Mouse (Mus musculus) hindbrain, embryonic 11.5 days (tissue): ENCODE measurements around the gene Olfr535. TPM values are rescaled to one million over a fixed set of nuclear protein-coding genes. Genes with fewer than 3 reads are reported as not detected.
"Not testable (repeated sequence)": the region's sequence is repeated elsewhere in the genome, so short reads cannot be mapped to it uniquely, and the experiment has no call there.

Experiments used
- ATAC-seq: fragments of 200-750 bp; cut with Nextera tagmentation; 2 replicates; pipeline ENCODE4 v1.8.0; 2017; ENCODE audit warnings: mild to moderate bottlenecking, moderate TSS enrichment, moderate library complexity; ENCODE audit not compliant: low FRiP score
- DNase-seq: peaks from one replicate; pipeline ENCODE4 v3.0.0-alpha.2; 2015; ENCODE audit warnings: low spot score
- H3K27ac ChIP-seq: fragments of 300-500 bp; sonication (generic); 2 replicates; pipeline ENCODE4 v1.5.1; 2014; ENCODE audit warnings: mild to moderate bottlenecking, low read depth, low read length
- H3K27me3 ChIP-seq: fragments of 300-500 bp; sonication (generic); 2 replicates; pipeline ENCODE4 v1.6.1; 2014; ENCODE audit warnings: mild to moderate bottlenecking, low read length, moderate library complexity, mixed read lengths; ENCODE audit not compliant: control insufficient read depth, insufficient read depth
- H3K36me3 ChIP-seq: fragments of 300-500 bp; sonication (generic); 2 replicates; pipeline ENCODE4 v1.6.1; 2014; ENCODE audit warnings: mild to moderate bottlenecking, low read length, moderate library complexity, mixed read lengths; ENCODE audit not compliant: control insufficient read depth, insufficient read depth
- H3K4me1 ChIP-seq: fragments of 300-500 bp; sonication (generic); replicated peaks from 2 replicates; pipeline ENCODE4 v1.6.1; 2014; ENCODE audit warnings: low read length, mixed read lengths; ENCODE audit not compliant: control insufficient read depth, insufficient read depth
- H3K4me2 ChIP-seq: fragments of 300-500 bp; sonication (generic); replicated peaks from 2 replicates; pipeline ENCODE4 v1.6.1; 2014; ENCODE audit warnings: mild to moderate bottlenecking, low read depth, low read length
- H3K4me3 ChIP-seq: fragments of 300-500 bp; sonication (generic); 2 replicates; pipeline ENCODE4 v1.5.1; 2014; ENCODE audit warnings: low read depth, low read length
- H3K9ac ChIP-seq: fragments of 300-500 bp; sonication (generic); 2 replicates; pipeline ENCODE4 v1.6.1; 2014; ENCODE audit warnings: low read depth, low read length
- H3K9me3 ChIP-seq: fragments of 300-500 bp; sonication (generic); 2 replicates; pipeline ENCODE4 v1.6.1; 2016; ENCODE audit warnings: low read length; ENCODE audit not compliant: control insufficient read depth
- WGBS: fragments of 180-500 bp; shearing (Covaris S2); extraction: QIAGEN DNeasy Blood & Tissue Kit; methylation state at CpG from one replicate; pipeline ENCODE4 v1.1.7; 2014; 5-methylcytosine and 5-hydroxymethylcytosine counted together
- polyA plus RNA-seq: library from polyadenylated mRNA; unstranded; fragments of >200 nt; fragmentation: Nextera tagmentation; extraction: Ambion mirVana; gene quantifications from 2 replicates; pipeline ENCODE4 v1.2.1, GENCODE M21; 2014

Olfr535 gene
- not detected in 2 replicates for polyA plus RNA-seq

DNA sequence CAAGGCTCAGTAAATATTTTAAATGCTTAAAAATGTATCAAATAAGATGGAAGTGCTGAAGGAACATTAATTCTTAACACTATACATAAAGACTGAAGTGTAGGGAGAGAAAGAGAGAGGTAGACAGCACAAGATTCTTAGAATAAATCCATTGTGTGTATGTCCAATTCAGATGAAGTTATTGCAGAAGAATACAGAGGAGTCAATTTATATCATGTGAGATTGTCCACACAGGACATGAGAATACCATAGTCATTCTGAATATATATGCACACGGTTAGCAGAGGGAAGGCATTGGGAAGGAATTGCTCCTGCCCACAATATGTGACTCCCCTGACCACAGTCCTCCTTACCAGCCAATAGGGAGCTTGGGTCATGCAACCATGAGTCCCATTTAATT, at the start of gene Olfr535:
TSS of gene Olfr535 (plus strand) at position 301 of the 400 bp plus-strand sequence.
- Histone ChIP-seq H3K27ac (no peak within 1 kb of the TSS), H3K9me3 (no peaks in the 10 kb centered on the region), H3K4me1 (no peaks in the 10 kb centered on the region), H3K4me2 (no peak within 1 kb of the TSS), H3K36me3 (no peaks in the 10 kb centered on the region), H3K27me3 (no peaks in the 10 kb centered on the region), H3K4me3 (no peak within 1 kb of the TSS), H3K9ac (no peak within 1 kb of the TSS)
- no peak for ATAC-seq
- DNase-seq, result no peak
- WGBS, result 81% methylated on average over 1 of the region's 1 CpGs

DNA sequence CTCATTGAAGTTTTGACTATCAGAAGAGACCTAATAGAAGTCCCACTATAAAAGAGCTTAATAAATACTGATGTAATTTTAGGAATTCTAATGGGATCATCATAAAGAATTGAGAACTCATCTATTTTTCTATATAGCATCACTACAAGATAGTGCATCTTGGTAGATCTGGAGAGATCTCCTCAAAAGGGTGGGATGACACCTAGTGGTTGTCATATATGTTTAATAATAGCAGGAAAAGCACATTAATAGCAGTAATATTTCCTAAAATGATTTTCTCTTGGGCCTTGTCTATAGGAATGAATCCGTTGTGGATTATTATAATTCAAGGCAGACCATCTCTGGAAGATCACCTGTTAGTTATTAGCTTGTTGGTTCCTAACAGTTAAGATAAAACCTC, 40.9 kb upstream of the Olfr535 start:
- Histone ChIP-seq H3K4me1 (no peaks in the 10 kb centered on the region), H3K4me3 (no peak overlapping the region), H3K9ac (no peak overlapping the region), H3K27ac (no peak overlapping the region), H3K36me3 (no peaks in the 10 kb centered on the region), H3K4me2 (no peak overlapping the region), H3K27me3 (no peaks in the 10 kb centered on the region), H3K9me3 (no peaks in the 10 kb centered on the region)
- DNase-seq (no peak), ATAC-seq (no peak)
- 83% methylated on average over 1 of the region's 1 CpGs for WGBS

DNA sequence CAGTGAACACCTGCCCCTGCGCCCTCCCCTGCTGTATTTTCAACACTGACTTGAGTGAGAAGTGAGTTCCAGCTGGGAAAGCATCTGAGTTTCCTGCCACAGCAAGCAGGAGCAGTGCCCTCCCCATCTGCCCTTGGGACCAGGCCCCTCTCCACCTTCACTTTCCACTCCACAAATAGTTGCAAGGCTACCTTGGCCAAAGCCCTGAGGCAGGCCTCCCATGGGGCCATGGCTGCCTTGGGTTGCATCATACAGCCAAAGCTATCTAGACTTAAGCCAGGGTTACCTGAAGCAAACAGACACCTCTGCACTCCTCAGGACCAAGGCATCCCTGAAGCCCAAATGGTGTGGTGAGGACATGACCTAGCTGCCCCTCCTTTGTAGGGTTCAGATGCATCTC, 20.9 kb upstream of the Olfr535 start, which contains the start of gene Olfr533:
TSS of gene Olfr533 (plus strand) at position 301 of the 400 bp plus-strand sequence.
- not testable (repeated sequence) for H3K4me1 ChIP-seq, ATAC-seq, H3K27ac ChIP-seq, H3K9me3 ChIP-seq, H3K27me3 ChIP-seq, H3K4me2 ChIP-seq, DNase-seq, H3K9ac ChIP-seq, H3K4me3 ChIP-seq, H3K36me3 ChIP-seq
- 60% methylated on average over 1 of the region's 1 CpGs for WGBS

DNA sequence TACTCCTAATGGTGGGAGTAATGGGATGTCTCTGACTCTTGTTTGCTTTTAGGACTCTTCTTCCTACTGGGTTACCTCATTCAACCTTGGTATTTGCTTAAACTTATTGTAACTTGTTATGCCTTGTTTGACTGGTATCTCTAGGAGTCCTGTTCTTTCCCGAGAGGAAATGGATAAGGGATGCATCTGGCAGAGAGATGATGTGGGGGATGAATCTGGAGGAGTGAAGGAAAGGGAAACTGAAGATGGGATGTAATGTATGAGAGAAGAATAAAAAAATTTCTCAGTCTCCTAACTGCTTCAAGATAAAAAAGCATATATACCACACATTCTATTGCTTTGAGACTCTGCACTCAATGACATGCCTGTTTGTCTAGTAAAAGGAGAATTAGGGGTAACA, 6.1 kb upstream of the Olfr535 start:
- Histone ChIP-seq H3K4me3 (no peak overlapping the region), H3K9me3 (no peaks in the 10 kb centered on the region), H3K9ac (no peak overlapping the region), H3K4me2 (no peak overlapping the region), H3K27ac (no peak overlapping the region), H3K36me3 (no peaks in the 10 kb centered on the region), H3K4me1 (no peaks in the 10 kb centered on the region), H3K27me3 (no peaks in the 10 kb centered on the region)
- WGBS, result 91% methylated on average over 1 of the region's 1 CpGs
- no peak for ATAC-seq
- DNase-seq, result no peak

DNA sequence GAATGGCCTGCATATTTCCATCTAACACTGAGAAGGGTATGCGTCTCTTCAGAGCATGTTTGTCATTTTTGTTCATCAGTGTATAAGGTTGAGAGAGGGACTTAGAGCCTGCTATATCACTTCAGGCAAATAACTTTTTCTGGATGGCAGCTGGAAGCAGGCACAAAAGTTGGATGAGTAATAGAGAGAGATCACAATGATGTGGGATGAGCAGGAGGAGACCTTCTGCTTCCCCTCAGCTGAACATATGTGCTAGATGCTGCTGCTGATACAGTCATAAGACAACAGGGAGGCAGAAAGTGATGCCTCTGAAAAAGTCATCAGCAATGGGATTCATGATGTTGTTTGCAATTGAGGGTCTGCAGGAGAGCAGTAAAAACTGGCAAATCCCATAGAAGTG, 5.3 kb upstream of the Olfr535 start:
- no peaks in the 10 kb centered on the region for H3K4me1 ChIP-seq
- no peak for ATAC-seq
- H3K4me2 ChIP-seq, result no peak overlapping the region
- 91% methylated on average over 1 of the region's 1 CpGs for WGBS
- H3K36me3 ChIP-seq, result no peaks in the 10 kb centered on the region
- H3K27ac ChIP-seq, result no peak overlapping the region
- no peaks in the 10 kb centered on the region for H3K9me3 ChIP-seq
- H3K4me3 ChIP-seq, result no peak overlapping the region
- H3K9ac ChIP-seq, result no peak overlapping the region
- no peaks in the 10 kb centered on the region for H3K27me3 ChIP-seq
- DNase-seq, result no peak

DNA sequence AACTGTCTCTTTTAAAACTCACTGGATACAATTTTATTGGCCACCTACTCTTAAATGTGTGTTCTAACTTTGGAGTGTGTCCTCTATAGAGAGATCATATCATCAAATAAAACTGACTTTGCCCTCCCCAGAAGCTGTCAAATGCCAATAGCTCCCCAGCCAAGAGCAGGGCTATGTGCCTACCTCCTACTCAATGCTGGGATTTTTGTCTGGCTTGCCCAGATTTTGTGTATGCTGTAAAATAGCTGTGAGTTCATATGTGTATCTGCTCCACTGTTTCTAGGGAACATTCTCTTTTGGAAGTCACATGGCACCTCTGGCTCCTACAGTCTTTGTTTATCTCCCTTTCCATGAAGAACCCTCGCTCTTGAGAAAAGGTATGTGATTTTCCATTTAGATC, 5.0 kb downstream of the Olfr535 start:
- H3K4me3 ChIP-seq, result no peak overlapping the region

DNA sequence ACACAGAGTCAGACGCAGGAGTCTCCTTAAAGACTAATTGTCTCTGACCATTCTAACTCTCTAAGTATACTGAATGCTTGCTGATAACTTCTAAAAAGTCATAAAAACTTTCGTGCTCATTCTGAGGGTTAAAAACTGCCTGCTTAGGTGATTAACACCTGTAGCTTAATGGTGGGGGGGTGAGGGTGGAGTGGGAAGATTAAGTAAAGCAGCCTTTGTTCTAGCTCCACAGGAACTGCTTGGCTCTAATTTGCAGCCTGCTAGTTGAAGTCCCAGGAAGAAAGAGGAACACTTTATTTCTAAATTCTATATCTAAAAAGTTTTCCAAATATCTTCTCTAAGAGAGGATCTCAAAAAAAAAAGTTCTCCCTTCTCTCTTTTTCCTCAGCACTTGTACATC, 10.2 kb downstream of the Olfr535 start:
- H3K27ac ChIP-seq, result no peak overlapping the region
- no peaks in the 10 kb centered on the region for H3K27me3 ChIP-seq
- WGBS, result 41% methylated on average over 2 of the region's 2 CpGs
- no peak overlapping the region for H3K4me2 ChIP-seq
- H3K36me3 ChIP-seq, result no peaks in the 10 kb centered on the region
- DNase-seq (no peak), ATAC-seq (no peak)
- H3K9ac ChIP-seq, result no peak overlapping the region
- no peak overlapping the region for H3K4me3 ChIP-seq
- no peaks in the 10 kb centered on the region for H3K4me1 ChIP-seq
- no peaks in the 10 kb centered on the region for H3K9me3 ChIP-seq

More for the DNA sequence above, 5.0 kb downstream of the Olfr535 start:
- Histone ChIP-seq H3K4me2 (no peak overlapping the region), H3K9me3 (no peaks in the 10 kb centered on the region), H3K27ac (no peak overlapping the region), H3K9ac (no peak overlapping the region), H3K4me1 (no peaks in the 10 kb centered on the region), H3K27me3 (no peaks in the 10 kb centered on the region), H3K36me3 (no peaks in the 10 kb centered on the region)
- WGBS, result 81% methylated on average over 1 of the region's 1 CpGs
- no peak for DNase-seq
- no peak for ATAC-seq

DNA sequence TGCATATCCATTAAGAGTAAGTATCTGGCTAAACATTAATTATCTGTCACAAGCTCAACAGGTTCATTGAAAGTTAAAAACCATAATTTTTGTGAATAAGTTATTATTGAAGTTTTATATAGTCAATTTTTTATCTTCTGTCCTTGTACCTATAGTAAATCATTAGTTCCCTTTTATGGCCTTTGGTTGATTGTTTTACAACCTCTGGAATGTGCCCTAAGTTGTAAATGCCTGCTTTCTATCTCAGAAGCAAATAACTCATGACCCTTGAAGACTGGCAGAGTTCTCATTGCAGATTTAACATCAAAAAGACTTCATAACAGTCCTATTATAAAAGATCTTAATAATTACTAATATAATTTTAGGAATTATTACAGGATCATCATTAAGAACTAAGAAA, 10.7 kb downstream of the Olfr535 start:
- no peak for ATAC-seq
- H3K4me2 ChIP-seq, result no peak overlapping the region
- H3K27me3 ChIP-seq, result no peaks in the 10 kb centered on the region

GRCm38 (mm10) chr7:140507346-140508021, 23.5 kb downstream of the Olfr535 start, which contains the start of gene Olfr536:
TSS of gene Olfr536 (minus strand) at chr7:140507396.
- DNase-seq, ATAC-seq, H3K4me1 ChIP-seq, H3K4me3 ChIP-seq, H3K9ac ChIP-seq, H3K4me2 ChIP-seq, H3K27me3 ChIP-seq, H3K9me3 ChIP-seq, H3K27ac ChIP-seq, H3K36me3 ChIP-seq: not testable (repeated sequence)
- 80% methylated on average over 1 of the region's 2 CpGs for WGBS

More for the DNA sequence above, 10.7 kb downstream of the Olfr535 start:
- Histone ChIP-seq H3K27ac (no peak overlapping the region), H3K36me3 (no peaks in the 10 kb centered on the region), H3K9me3 (no peaks in the 10 kb centered on the region), H3K4me3 (no peak overlapping the region), H3K9ac (no peak overlapping the region), H3K4me1 (no peaks in the 10 kb centered on the region)
- no peak for DNase-seq
